Mouse (Mus musculus): ENCODE data around the gene Cpt1b.

GRCm38 (mm10) chr15:89404831-89405623, 20.6 kb downstream of the Cpt1b start:
- TF ChIP-seq CTCF (IDR thresholded peaks at IDR 0.05; ENCODE audit: insufficient read depth, low read depth, low read length): no peak
- TF ChIP-seq POLR2A (IDR thresholded peaks at IDR 0.05; ENCODE audit: insufficient read depth, low read depth, low read length): no peak

Measured in olfactory bulb, adult 2 months (tissue).